Mouse (Mus musculus) myocyte (in vitro differentiated cells): ENCODE results near the gene Iffo2.

ENCODE experiments used
- CEBPB ChIP-seq: IDR thresholded peaks from 2 replicates; pipeline ENCODE4 v1.6.1; 2011; ENCODE audit warnings: mild to moderate bottlenecking, moderate library complexity; ENCODE audit not compliant: poor library complexity, insufficient read depth, severe bottlenecking
- E2F4 ChIP-seq: IDR thresholded peaks from one replicate; pipeline ENCODE4 v1.6.1; 2011; ENCODE audit warnings: mild to moderate bottlenecking, control low read depth, moderate library complexity; ENCODE audit not compliant: insufficient read depth
- POLR2A ChIP-seq: IDR thresholded peaks from one replicate; pipeline ENCODE4 v1.6.1; 2011; ENCODE audit warnings: low read depth, mild to moderate bottlenecking, control low read depth, moderate library complexity; ENCODE audit not compliant: insufficient read length
- POLR2AphosphoS2 ChIP-seq: IDR thresholded peaks from one replicate; pipeline ENCODE4 v1.6.1; 2011; ENCODE audit warnings: low read depth, control low read depth; ENCODE audit not compliant: insufficient read length
- SRF ChIP-seq: IDR thresholded peaks from one replicate; pipeline ENCODE4 v1.6.1; 2011; ENCODE audit warnings: low read depth; ENCODE audit not compliant: control insufficient read depth, insufficient read length
- TCF12 ChIP-seq: IDR thresholded peaks from one replicate; pipeline ENCODE4 v1.6.1; 2011; ENCODE audit warnings: mild to moderate bottlenecking, control low read depth; ENCODE audit not compliant: poor library complexity, insufficient read depth, severe bottlenecking
- USF1 ChIP-seq: IDR thresholded peaks from one replicate; pipeline ENCODE4 v1.6.1; 2011; ENCODE audit warnings: low read depth, mild to moderate bottlenecking, control low read depth, moderate library complexity

DNA sequence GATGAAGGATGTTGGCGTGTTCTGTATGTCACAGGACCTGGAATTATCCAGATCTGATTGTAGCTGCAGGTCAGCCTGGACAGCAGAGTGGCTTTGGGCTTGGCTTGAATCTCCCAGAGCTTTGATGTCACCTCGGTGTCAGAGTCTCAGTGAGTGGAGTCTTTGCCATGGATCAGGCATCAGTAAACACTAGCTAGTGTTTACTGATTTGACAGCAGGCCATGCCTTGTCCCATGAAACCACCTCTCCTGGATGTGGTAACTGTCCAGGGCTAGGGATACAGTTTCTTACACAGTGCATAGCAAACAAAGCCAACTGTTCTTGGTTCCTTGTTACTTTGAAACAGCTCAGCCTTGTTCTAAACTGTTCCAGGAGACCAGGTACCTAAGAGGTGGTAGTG, 18.8 kb upstream of the Iffo2 start:
- no peak for TF ChIP-seq E2F4
- TF ChIP-seq POLR2A = no peak
- no peak for TF ChIP-seq USF1
- TF ChIP-seq TCF12 = no peak
- TF ChIP-seq POLR2AphosphoS2 = no peak
- no peak for TF ChIP-seq SRF
- no peak for TF ChIP-seq CEBPB
